Mouse (Mus musculus): ENCODE measurements at regions not wholly inside any gene's neighbourhood (a gene's known extent, or its start where the extent isn't known, plus 50 kb on each side); places are given as distances from the start of the nearest gene placed in this dataset.

DNA sequence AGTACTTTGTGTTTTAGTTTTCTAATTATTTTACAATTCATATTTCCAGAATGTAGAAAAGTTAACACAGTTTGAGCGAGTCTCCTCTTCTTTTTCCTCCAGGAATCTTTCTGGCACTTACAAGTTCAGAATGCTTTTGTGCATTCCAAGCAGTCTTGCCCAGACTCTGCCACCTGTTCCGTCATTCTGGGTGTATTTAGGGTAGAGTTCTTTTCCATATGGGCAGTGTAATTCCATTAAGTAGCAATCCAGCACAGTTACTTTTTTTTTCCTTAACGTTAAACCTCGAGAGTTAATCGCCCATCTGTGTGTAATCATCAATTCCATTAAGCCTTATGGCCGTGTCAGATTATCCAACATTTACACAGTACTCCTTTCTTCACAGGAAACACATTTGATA, 106.9 kb upstream of the Gk2 start:
- TF ChIP-seq E2F4 (IDR thresholded peaks at IDR 0.05; ENCODE audit: insufficient replicate concordance, low read depth, low read length) (no peak), CHD2 (IDR thresholded peaks at IDR 0.05; ENCODE audit: low read length) (no peak), POLR2A (IDR thresholded peaks at IDR 0.05; ENCODE audit: low read depth, low read length) (no peak), CTCF (conservative IDR thresholded peaks at IDR 0.05 in 1 of 2, IDR thresholded peaks at IDR 0.05 in 1 of 2; ENCODE audit: low read depth in 2 of 2, low read length in 2 of 2) (no peak), GABPA (IDR thresholded peaks at IDR 0.05; ENCODE audit: insufficient replicate concordance, low read depth, low read length) (no peak), MAX (IDR thresholded peaks at IDR 0.05; ENCODE audit: low read length) (no peak), EP300 (IDR thresholded peaks at IDR 0.05; ENCODE audit: low read length) (no peak), ZMIZ1 (IDR thresholded peaks at IDR 0.05; ENCODE audit: low read depth, low read length) (no peak), JUND (conservative IDR thresholded peaks at IDR 0.05; ENCODE audit: low read depth, low read length) (no peak), BHLHE40 (IDR thresholded peaks at IDR 0.05; ENCODE audit: low read depth, low read length) (no peak), ZC3H11A (IDR thresholded peaks at IDR 0.05; ENCODE audit: low read depth, low read length) (no peak), USF1 (IDR thresholded peaks at IDR 0.05; ENCODE audit: low read depth, low read length) (no peak)
